Mouse (Mus musculus) cerebellum, adult 2 months (tissue): Measurements from ENCODE around the gene Nfat5.

Experiments
- CTCF ChIP-seq: fragments of 200-500 bp; IDR thresholded peaks from 2 replicates; pipeline ENCODE4 v1.5.1; 2011; ENCODE audit warnings: low read depth, mild to moderate bottlenecking, control low read depth, low read length, moderate library complexity, borderline replicate concordance; ENCODE audit not compliant: insufficient read depth
- POLR2A ChIP-seq: fragments of 200-500 bp; IDR thresholded peaks from 2 replicates; pipeline ENCODE4 v1.6.1; 2011; ENCODE audit warnings: low read length, control low read depth, borderline replicate concordance; ENCODE audit not compliant: insufficient read depth

DNA sequence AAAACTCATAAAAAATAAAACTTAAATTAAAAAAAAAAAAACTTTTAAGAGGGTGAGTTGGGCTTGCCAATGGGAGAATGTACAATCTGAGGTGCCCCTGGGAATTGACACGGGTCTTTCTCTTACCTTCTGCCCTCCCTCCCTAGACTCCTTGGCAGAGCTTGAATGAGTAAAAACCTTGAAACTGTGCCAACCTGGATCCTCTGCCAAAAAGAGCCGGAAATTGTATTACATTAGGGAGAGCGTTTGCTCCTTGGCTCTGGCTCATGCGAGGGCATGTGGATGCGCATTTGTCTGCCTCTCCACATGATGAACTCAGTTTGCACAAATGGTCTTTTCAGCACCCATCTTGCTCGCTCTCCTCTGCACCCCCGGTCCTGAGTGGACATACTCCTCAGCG, 96.3 kb downstream of the Nfat5 start:
- no peak for TF ChIP-seq CTCF
- no peak for TF ChIP-seq POLR2A
